Mouse (Mus musculus): ENCODE results near the gene Lbhd1. TPM values are rescaled to one million over a fixed set of nuclear protein-coding genes. Genes with fewer than 3 reads are reported as not detected.
A peak's percentile ranks its signal among the peaks of the same experiment; 100 is the strongest.
"Not testable (repeated sequence)": the region's sequence is repeated elsewhere in the genome, so short reads cannot be mapped to it uniquely, and the experiment has no call there.

Lbhd1 gene
- total RNA-seq (2017): 5.8 and 26.3 TPM in 2 replicates

DNA sequence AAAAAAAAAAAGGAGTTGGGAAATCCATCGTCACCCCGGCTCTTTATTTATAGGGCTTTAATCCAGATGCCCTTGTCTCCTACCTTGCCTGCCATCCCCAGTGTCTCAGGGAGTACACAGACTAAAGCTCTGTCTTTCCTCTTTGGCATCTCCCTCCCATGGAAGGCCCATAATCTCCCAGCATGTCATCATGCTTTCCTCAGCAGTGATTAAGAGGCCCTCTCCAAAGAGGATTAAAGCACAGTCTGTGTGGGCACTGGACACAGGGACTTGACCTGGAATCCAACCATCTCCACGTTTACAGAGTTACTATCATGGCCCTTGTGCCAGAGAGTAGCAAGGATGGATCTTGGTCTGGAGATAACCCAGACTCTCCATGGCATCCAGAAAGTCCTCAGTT is at the start of gene Lbhd1, which contains the start of gene Gm49403:
Gene Lbhd1 (plus strand): TSS at position 117 of the 400 bp plus-strand sequence.
Gene Gm49403 (plus strand): TSS at position 315 of the 400 bp plus-strand sequence.
- ATAC-seq (replicated peaks in 1 of 2; ENCODE audit: insufficient read depth in 1 of 2, low FRiP score in 2 of 2, low TSS enrichment in 1 of 2, low read depth in 1 of 2, poor library complexity in 2 of 2, severe bottlenecking in 2 of 2): no peak

DNA sequence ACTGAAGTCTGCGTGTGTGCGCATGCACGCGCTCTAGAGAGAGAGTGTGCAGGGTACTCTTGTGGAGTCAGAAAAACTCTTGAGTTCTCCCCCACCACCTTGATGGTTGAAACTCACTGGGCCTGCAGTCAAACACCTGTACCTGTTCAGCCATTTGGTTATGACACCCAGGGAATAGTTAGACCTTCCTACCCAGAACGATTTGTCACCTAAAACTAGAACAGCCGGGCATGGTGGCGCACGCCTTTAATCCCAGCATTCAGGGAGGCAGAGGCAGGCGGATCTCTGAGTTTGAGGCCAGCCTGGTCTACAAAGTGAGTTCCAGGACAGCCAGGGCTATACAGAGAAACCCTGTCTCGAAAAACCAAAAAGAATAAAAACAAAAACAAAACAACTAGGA is 47.2 kb upstream of the Lbhd1 start:
- ATAC-seq (replicated peaks in 1 of 2; ENCODE audit: insufficient read depth in 1 of 2, low FRiP score in 2 of 2, low TSS enrichment in 1 of 2, low read depth in 1 of 2, poor library complexity in 2 of 2, severe bottlenecking in 2 of 2): not testable (repeated sequence)

DNA sequence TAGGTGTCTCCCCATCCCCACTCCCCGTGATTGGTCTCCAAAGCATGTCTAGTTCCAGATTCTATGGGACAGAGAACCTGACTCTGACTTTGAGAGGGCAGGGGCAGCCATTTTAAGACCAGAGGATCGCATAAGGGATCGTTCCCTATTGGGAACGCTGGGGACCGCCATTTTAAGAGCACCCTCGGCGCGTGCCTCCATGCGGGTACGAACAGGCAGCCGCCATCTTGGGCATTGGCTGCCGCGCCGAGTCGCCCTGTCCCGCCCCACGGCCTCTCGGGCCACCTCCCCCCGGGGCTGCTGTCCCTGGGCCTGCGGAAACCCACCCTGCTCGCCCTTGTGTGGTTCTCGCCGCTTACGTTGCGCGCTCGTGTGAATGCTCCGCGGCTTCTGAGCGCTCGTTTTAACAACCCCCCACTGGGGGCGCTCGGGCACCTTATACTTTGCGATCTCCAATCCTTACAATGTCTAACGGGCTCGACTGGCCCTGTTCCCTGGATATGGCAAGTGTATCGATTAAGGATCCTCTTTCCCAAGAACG is 46.2 kb upstream of the Lbhd1 start, which contains the start of gene Bscl2:
Gene Bscl2 (plus strand): TSS at position 217 of the 541 bp plus-strand sequence.
- ATAC-seq (replicated peaks in 1 of 2; ENCODE audit: insufficient read depth in 1 of 2, low FRiP score in 2 of 2, low TSS enrichment in 1 of 2, low read depth in 1 of 2, poor library complexity in 2 of 2, severe bottlenecking in 2 of 2): peak; percentile 72 to 77

DNA sequence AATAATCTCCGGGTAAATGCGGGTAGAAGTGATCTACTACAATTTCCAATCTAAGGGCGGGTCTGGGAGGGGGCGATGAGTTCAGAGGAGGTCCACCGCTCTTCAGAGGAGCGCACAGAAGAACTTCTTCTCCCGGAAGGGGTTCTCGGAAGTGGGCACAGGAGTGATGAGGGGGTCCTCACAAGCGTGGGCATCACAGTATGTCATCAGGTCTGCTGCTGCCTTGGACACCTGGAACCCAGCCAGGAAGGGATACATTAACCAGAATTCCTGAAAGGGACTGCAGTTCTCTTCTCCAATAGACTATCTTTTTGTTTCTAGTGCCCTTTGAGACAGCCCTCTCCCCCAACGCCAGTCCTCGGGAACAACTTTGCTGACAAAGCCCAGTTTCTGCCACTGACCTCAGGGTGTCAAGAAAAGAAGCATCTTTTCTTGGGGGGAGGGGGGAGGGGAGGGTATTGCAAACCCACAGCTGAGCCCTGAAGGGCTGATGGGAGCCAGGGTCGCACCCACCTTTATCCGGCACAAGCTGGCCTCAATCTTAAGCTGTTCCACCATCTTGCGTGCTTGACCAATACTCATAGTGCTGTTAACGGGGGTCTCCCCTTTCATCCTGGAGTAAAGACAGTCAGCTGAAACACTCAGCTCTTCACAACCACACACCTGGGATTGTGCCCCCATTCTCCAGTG is 45.3 kb upstream of the Lbhd1 start:
- ATAC-seq (replicated peaks in 1 of 2; ENCODE audit: insufficient read depth in 1 of 2, low FRiP score in 2 of 2, low TSS enrichment in 1 of 2, low read depth in 1 of 2, poor library complexity in 2 of 2, severe bottlenecking in 2 of 2): no peak

DNA sequence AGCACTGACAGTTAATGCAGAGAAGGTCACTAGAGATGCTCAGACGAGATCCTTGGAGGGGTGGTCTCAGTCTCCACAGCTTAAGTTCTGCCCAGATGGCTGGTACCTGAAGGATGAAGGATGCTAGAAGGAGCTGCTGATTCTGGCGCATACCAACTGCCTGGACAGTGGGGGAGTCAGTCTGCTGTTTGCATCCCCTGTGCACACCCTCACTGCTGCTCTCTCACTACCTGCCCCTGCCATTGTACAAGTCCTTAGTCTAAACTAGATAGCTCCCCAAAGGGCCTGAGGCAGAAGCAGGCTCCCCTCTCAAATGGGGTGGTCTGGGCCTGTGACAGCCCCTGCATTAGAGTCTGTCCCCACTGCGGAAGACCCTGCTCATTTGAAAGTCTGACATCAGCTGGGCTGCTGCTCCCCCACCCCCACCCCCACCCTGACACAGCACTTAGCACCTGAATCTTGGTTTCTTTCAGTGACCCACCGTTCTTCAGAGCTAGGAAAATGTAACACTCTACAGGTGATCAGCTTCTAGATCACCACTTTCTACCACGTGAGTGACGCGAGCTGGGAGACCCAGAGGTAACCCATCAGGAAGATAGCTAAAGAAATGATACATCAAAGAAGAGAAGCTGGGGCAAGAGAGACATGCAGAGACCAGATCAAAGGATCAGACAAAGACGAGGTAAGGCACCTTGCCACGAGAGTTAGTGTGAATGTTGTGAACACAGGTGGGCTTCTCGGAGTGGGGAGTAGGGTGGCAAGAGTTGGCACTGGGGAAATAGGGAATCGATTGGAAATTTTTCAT is 44.2 kb upstream of the Lbhd1 start, which contains the start of gene Gng3:
Gene Gng3 (minus strand): TSS at position 92 of the 805 bp plus-strand sequence.
- ATAC-seq (replicated peaks in 1 of 2; ENCODE audit: insufficient read depth in 1 of 2, low FRiP score in 2 of 2, low TSS enrichment in 1 of 2, low read depth in 1 of 2, poor library complexity in 2 of 2, severe bottlenecking in 2 of 2): no peak

DNA sequence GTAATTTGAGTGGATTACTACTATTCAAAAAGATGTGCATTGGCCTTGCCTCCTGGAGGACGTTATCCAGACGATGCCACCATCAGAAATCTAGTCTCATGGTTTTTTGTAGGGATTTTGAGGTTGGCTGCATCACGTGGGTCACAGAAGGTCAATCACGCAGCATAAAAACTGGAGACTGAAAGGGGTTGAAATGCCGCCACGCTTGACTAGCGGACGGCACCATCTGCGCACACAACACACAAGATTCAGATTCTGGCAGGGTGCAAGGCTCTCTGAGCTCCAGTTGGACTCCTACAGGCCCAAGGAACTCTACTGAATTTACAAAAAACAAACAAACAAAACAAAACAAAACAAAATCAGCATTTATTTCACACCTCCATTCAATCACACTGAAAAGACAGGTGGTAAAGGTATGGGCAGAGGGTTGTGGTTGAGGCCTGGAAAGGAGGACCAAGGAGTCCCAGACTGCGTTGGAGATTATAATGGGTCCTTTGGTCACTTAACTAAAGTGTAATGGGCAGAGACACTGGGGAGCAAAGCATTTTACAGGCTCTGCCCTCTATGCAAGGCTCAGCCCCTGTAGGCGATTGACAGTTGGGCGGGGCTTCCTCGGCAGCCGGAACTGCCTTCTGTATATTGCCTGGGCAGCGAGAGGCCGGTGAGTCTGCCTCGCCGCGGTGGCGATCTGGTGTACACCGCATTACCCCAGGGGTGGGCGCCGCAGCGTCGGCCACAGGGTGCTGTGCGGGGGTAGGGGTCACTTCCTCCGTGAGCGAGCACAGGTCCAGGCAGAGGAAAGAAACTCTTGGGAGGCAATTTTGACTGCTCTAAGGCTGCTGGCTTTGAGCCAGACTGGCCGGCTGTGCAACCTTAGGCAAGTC is 43.4 kb upstream of the Lbhd1 start:
- peak; percentile 58 to 59 for ATAC-seq (replicated peaks in 1 of 2; ENCODE audit: insufficient read depth in 1 of 2, low FRiP score in 2 of 2, low TSS enrichment in 1 of 2, low read depth in 1 of 2, poor library complexity in 2 of 2, severe bottlenecking in 2 of 2)

DNA sequence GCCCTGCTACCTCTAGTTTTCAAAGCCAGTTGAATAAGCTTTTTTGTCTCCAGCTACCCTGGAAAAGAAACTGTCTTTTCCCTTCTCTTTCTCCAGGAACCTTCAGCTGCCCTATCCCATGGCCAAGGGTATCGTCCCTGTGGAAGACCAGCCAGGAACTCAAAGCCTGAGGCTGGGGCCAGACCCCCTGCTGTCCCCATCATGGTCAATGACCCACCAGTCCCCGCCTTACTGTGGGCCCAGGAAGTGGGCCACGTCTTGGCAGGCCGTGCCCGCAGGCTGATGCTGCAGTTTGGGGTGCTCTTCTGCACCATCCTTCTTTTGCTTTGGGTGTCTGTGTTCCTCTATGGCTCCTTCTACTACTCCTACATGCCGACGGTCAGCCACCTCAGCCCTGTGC is 42.5 kb upstream of the Lbhd1 start:
- no peak for ATAC-seq (replicated peaks in 1 of 2; ENCODE audit: insufficient read depth in 1 of 2, low FRiP score in 2 of 2, low TSS enrichment in 1 of 2, low read depth in 1 of 2, poor library complexity in 2 of 2, severe bottlenecking in 2 of 2)

DNA sequence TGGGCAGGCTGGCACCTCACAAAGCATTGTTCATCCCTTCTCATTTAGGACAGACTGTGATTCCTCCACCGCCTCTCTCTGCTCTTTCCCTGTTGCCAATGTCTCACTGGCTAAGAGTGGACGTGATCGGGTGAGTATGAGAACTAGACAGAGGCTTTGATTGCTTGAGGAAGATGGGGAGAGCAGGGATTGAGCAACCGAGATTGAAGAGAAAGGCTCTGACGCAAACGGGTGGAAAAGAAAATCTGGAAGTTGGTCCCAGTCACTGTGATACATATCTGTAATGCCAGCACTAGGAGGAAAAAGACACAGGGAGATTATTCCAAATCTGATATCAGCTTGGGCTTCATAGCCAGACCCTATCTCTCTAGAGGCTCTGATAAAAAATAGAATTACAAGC is 40.6 kb upstream of the Lbhd1 start:
- ATAC-seq (replicated peaks in 1 of 2; ENCODE audit: insufficient read depth in 1 of 2, low FRiP score in 2 of 2, low TSS enrichment in 1 of 2, low read depth in 1 of 2, poor library complexity in 2 of 2, severe bottlenecking in 2 of 2): no peak

DNA sequence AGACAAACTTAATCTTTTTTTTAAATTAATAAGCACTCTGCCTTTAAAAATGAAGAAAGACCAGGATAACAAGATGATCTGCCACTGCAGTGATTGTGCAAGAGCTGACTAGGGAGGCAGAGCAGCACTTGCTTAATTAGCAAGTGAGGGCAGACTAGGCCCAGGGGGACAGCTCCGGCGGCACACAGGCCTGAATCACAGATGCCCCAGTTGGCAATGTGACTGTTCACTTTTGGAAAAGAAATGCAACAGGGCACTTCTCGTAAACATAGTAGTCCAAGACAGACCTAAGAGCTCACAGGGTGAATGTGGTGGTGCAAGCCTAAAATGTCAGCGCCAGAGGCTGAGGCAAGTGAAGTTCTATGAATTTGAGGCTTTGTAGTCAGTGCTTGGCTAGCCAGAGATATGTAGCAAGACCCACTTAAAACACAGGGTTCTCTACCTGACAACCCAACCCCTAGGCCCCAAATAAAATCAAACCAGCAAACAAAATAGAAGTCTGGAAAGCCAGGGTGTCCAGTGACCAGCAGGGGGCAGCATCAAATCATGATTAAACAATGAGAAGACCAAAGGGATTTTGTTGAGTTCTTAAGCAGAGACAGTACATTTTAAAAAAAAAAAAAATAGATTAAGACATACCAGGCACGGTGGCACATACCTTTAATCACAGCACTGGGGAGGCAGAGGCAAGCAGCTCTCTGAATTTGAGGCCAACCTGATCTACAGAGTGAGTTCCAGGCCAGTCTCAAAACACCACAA is 39.0 kb upstream of the Lbhd1 start:
- ATAC-seq (replicated peaks in 1 of 2; ENCODE audit: insufficient read depth in 1 of 2, low FRiP score in 2 of 2, low TSS enrichment in 1 of 2, low read depth in 1 of 2, poor library complexity in 2 of 2, severe bottlenecking in 2 of 2): peak; percentile 20 to 55; a peak in 2 of 4 replicates

DNA sequence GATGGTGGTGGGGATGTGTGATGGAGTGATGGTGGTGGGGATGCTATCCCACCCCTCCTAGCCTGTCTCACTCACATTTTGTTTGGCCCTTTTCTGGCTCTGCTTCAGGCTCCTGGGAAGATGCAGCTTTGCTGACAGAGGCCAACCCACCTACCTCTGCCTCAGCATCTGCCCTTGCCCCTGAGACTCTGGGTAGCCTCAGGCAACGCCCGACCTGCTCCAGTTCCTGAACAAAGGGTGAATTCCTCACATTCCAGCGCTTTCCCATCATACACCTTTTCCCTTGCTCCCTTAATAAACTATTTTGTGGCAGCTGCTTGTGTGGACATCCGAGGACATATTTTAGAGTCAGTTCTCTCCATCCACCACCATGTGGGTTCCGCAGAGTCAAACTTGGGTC is 35.2 kb upstream of the Lbhd1 start:
- no peak for ATAC-seq (replicated peaks in 1 of 2; ENCODE audit: insufficient read depth in 1 of 2, low FRiP score in 2 of 2, low TSS enrichment in 1 of 2, low read depth in 1 of 2, poor library complexity in 2 of 2, severe bottlenecking in 2 of 2)

DNA sequence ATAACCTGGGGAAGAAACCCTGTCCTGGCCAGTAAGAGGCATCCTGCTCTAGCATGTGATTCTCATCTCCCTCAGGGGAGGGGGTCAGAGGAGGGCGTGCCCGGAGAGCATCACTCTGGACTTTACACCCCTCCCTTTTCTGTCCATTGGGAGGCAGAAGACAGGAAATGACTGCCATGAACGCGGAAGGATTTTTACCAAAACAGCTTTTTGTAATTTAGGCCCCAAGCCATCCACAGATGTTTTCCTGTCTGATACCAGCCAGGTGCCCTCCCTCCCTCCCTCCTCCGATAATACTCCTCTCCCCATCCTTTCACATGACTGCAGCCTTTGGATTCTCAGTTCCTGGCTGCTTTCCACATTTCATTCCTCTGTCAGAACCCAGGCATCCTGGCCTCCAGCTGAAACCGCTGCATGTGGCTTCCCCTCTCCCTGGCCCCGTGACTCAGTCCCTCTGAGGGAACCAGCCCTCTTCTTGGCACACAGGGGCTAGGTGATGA is 33.1 kb upstream of the Lbhd1 start, which contains the start of gene Lrrn4cl:
Gene Lrrn4cl (plus strand): TSS at position 367 of the 500 bp plus-strand sequence.
- no peak for ATAC-seq (replicated peaks in 1 of 2; ENCODE audit: insufficient read depth in 1 of 2, low FRiP score in 2 of 2, low TSS enrichment in 1 of 2, low read depth in 1 of 2, poor library complexity in 2 of 2, severe bottlenecking in 2 of 2)

DNA sequence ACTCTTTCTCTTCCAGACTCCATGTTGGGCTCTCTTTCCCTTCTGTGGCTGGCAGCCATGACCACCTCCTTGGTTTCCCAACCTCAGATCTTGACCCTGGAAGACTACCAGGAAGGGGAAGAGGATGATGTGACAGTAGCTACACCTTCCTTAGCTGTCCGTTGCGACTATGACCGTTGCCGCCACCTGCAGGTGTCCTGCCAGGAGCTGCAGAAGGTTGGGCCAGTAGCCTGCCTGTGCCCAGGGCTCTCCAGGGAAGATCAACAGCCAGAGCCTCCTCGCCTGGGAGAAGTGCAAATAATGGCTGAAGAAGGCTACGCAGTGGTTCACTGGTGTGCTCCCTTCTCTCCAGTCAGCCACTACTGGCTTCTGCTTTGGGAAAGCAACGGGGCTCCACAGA is 31.9 kb upstream of the Lbhd1 start:
- no peak for ATAC-seq (replicated peaks in 1 of 2; ENCODE audit: insufficient read depth in 1 of 2, low FRiP score in 2 of 2, low TSS enrichment in 1 of 2, low read depth in 1 of 2, poor library complexity in 2 of 2, severe bottlenecking in 2 of 2)

DNA sequence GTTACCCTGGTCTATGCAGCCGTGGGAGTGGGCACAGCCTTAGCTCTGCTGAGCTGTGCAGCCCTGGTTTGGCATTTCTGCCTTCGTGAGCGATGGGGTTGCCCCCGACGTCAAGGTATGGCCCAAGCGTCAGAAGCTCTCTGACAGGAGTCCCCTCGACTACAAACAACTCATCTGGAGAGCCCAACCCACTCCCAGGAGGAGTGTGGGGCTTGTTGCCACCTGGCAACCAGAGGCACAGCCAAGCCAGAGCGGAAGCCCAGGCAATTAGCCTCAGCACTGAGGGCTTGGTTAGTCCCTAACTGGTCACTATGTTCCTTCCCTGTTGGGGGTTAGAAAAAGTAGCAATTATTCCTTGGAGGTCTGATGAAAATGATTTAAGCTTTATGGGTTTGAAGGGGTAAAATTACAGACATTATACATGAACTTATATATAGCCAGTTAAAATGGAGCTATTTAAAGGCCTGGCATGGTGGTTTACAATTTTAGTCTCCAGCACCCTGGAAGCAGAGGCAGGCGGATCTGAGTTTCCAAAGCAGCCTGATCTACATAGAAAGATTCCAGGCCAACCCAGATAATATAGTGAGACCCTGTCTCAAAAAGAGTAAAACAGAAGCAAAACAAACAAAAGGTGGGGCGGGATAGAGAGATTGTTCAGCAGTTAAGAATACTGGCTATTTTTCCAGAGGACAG is 31.1 kb upstream of the Lbhd1 start:
- no peak for ATAC-seq (replicated peaks in 1 of 2; ENCODE audit: insufficient read depth in 1 of 2, low FRiP score in 2 of 2, low TSS enrichment in 1 of 2, low read depth in 1 of 2, poor library complexity in 2 of 2, severe bottlenecking in 2 of 2)

DNA sequence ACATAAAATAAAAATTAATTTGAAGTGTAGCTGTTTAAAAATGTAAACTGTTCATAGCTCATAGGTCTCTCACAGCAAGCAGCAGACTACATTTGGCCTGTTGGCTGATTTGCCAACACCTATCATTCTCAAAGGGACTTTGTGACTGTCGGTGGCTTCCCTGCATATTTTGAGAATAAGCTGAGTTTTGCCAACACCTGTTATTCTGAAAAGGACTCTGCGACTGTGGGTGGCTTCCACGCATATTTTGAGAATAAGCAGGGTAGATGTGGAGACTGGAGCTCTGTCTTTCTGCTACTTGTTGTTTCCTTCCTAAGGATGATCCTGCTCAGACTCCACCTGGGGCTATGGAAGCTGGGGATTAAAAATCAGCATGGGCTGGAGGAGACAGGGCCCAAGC is 30.4 kb upstream of the Lbhd1 start:
- ATAC-seq (replicated peaks in 1 of 2; ENCODE audit: insufficient read depth in 1 of 2, low FRiP score in 2 of 2, low TSS enrichment in 1 of 2, low read depth in 1 of 2, poor library complexity in 2 of 2, severe bottlenecking in 2 of 2): no peak

DNA sequence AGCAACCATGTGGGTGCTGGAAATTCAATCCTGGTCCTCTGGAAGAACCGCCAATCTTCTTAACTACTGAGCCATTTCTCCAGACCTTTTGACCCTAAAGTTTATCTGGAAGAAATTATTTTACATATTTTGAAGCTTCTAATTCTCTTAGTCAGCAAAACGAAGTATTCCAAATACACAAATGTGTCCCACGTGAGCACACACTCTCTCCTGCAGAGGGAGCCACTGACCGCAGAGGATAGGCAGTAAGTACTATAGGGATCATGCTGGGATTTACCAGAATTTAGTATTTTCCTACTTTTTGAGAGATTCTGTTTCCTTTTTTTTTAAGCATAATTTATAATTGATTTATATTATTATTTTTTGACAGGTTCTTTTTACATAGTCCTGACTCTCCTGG is 25.8 kb upstream of the Lbhd1 start:
- ATAC-seq (replicated peaks in 1 of 2; ENCODE audit: insufficient read depth in 1 of 2, low FRiP score in 2 of 2, low TSS enrichment in 1 of 2, low read depth in 1 of 2, poor library complexity in 2 of 2, severe bottlenecking in 2 of 2): peak; percentile 53 to 56; a peak in 2 of 4 replicates

DNA sequence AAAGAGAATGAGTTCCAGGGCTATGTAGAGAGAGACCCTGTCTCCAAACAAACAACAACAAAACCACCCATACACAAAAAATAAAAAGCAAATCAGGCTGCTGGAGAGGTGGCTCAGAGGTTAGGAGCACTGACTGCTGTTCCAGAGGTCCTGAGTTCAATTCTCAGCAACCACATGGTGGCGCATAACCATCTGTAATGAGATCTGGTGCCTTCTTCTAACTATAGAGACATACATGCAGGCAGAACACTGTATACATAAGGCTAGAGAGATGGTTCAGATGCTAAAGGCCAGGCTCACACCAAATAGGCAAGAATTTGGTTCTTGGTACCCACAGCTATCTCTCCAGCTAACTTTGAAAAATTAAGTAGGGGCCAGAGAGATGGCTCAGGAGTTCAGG is 24.5 kb upstream of the Lbhd1 start:
- no peak for ATAC-seq (replicated peaks in 1 of 2; ENCODE audit: insufficient read depth in 1 of 2, low FRiP score in 2 of 2, low TSS enrichment in 1 of 2, low read depth in 1 of 2, poor library complexity in 2 of 2, severe bottlenecking in 2 of 2)

Measured in hematopoietic stem cell, adult 5-6 weeks (primary cell).